Mouse (Mus musculus): ENCODE results near the gene Ctsa.

DNA sequence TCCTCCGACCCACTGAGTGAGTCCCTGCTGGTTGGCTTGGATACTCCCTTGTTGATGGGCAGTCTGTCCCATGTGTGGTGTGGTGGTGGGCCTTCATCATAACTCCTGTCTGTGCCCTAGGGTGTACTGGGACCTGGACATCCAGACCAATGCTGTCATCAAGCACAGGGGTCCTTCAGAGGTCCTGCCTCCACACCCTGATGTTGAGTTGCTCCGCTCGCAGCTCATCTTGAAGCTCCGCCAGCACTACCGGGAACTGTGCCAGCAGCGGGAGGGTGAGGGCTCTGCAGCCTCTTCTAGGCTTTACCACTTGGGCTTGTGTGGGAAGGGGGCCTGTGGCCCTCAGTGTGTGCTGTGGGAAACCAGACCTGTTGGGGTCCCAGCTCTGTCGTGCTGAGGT lies 53.1 kb downstream of the Ctsa start:
- no peak for TF ChIP-seq CTCF (IDR thresholded peaks at IDR 0.05; ENCODE audit: low read depth)
- TF ChIP-seq EP300 (IDR thresholded peaks at IDR 0.05; ENCODE audit: low read depth) = no peak

All from heart, postnatal 0 days (tissue).